Mouse (Mus musculus): Measurements from ENCODE around the gene Tprkb.
"Not testable (repeated sequence)": the region's sequence is repeated elsewhere in the genome, so short reads cannot be mapped to it uniquely, and the experiment has no call there.

Tprkb gene

GRCm38 (mm10) chr6:85911587-85911986, at the start of gene Tprkb:
Gene Tprkb (plus strand): TSS chr6:85911865.
- DNase-seq (ENCODE audit: low spot score), result no peak

GRCm38 (mm10) chr6:85862565-85862964, 49.1 kb upstream of the Tprkb start:
- no peak for DNase-seq (ENCODE audit: low spot score)

DNA sequence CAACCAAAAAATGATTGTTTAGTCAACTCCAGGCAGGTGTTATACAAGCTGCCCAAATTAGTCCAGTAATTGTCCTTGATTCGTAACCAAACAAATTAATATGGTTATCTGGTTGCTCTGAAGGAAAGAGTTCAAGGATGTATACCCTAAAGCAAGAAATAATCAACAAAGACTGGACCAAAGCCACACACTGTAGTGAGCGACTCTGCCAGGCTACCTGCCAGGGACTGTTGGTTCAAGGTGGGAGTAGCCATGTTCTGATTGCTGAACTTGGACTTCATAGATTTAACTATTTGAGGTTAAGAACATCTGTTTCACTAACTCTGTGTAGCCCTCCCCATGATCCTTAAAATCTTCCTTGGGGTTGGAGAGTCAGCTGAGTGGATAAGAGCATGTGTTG, 48.5 kb upstream of the Tprkb start:
- DNase-seq (ENCODE audit: low spot score), result no peak

DNA sequence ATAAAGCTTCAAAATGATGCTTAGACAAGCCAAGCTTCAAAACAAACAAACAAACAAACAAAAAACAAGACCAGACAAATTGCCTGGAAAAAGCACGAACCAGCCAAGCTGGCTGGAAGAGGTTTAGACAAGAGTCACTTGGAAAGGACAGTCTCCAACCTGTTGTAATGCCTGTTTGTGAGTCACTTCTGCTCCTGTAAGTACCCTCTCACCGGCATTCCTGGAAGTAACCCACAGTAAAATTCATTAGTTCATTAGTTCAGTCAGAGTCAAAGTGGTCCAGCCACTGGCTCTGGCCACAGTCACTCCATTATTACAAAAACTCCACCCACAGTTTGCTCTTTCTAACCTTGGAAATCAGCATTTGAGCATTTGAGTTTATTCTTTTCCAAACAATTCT, 47.8 kb upstream of the Tprkb start:
- no peak for DNase-seq (ENCODE audit: low spot score)

DNA sequence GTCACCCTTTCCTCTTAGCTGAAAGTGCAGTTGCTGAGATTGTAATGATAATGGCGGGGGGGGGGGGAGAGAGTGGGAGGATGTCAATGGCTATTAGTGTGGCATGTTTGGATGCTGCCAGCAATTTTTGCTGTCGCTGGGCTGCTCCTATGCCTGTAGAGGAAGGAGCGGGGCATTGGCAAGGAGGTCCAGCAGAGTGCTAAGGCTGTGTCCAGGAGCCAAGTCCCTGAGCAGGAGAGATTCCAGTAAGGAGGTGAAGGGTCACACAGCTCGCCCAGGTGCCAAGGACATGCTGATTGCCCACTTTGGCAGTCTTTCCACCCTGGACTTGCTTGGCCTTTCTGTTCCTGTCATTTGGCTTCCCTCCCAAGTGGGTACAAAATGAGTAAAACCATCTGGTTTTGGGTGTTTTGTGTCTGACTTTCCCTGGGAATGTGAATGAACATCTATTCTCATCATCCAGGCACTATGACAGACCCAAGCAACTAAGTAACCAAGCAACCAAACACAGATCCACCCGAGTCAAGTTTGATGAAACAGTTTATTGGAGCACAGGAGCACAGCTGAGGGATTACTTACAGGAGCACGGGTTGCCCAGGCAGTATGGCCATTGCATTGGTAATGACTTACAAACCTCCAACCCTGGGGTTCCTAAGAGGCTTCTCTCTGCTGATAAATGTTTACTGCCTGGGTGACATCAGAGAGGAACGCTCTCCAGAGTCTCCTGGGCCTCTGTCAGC, 46.6 kb upstream of the Tprkb start:
- not testable (repeated sequence) for DNase-seq (ENCODE audit: low spot score)

DNA sequence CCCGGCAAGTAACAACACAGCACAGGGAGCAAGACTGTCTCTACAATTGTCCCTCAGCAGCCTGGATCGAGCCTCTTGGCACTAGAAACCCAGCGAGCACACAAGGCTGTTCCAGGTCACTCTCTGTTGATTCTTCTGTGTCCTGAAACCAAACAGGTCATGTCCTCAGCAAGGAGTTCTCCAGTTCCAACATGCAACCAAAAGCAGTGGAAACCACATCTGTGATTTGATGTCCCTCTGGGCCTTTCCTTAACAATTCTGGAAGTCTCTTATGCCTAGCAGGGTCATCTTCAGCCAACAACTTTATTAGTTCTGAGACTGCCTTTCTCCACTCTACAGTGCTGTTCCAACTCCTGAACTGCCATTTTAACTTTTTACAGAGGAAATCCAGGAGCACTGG, 45.5 kb upstream of the Tprkb start:
- not testable (repeated sequence) for DNase-seq (ENCODE audit: low spot score)

GRCm38 (mm10) chr6:85866995-85867394, 44.7 kb upstream of the Tprkb start:
- DNase-seq (ENCODE audit: low spot score), result not testable (repeated sequence)

DNA sequence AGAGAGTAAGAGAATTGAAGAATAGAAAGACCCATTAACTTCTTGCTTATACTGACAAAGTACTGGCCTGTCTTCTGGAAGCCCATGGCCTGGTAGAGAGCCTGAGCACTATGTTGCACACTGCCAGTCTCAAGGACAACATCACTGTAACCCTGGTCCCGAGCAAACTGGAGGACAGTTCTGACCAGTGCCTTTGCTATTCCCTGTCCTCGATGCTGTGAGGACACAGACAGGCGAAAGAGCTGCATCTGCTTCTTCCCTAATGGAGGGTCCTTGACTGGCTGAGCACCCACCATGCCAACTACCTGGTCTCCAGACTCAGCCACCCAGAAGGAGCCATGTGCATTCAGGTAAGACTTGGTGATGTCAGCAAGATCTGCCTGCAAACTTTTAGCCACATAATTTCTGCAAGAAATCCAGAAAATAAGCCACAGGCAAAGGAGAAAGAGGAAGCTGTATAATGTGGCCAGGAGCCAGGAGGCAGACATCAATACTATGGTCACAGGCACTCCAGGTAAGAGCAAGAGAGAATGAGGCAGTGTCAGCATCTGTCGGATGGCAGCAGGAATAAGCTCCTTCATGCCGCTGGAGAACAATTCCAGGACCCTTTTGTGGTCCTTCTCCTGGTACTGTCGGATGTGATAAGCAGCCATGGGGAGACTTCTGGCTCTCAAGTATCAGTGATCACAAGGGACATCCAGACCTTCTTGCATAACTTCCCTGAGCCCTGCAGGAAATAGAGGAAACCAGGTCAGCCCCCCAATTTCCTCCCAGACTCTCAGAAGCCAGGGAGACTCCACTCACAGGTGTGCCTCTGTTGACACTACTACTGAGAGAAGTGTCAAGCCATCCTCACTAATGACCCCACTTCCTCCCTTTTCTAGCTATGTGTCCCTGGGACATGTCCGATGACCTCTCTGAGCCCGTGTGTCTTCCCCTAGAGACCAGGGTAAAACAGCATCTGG, 43.7 kb upstream of the Tprkb start:
- DNase-seq (ENCODE audit: low spot score), result no peak

DNA sequence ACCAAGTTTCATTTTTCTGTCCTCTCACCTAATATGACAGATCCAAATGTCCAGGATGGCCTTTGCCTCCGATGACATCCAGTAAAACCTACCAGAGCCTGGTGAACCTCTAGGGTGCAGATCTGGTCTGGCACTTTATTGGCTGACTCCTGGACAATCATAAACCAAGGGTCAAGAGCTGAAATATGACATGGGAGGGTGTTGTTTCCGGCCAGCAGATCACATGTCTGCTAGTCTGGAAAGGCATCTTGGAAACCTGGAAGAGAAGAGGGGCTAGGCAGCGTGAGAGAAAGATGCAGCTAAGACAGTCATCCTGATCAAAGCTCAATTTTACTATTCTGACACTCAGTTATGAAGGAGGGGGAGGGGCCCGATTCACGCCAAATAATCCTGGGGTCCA, 42.7 kb upstream of the Tprkb start, which contains the start of gene Nat8f2:
Nat8f2 (minus strand) TSS at position 153 of the 400 bp plus-strand sequence.
- not testable (repeated sequence) for DNase-seq (ENCODE audit: low spot score)

DNA sequence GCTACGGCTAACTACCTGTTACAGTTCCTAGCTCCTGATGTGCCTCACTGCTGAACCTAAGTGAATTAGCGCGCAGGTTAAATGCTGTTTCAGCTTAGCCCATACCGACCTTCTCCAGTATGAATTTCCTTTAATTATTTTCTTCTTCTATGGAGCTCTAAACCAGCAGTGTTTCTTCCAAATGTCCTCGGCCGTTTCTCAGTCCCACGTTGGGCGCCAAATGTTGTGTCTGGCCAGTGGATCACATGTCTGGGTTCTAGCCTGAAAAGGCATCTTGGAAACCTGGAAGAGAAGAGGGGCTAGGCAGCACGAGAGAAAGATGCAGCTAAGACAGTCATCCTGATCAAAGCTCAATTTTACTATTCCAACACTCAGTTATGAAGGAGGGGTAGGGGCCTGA, 28.4 kb upstream of the Tprkb start:
- not testable (repeated sequence) for DNase-seq (ENCODE audit: low spot score)

DNA sequence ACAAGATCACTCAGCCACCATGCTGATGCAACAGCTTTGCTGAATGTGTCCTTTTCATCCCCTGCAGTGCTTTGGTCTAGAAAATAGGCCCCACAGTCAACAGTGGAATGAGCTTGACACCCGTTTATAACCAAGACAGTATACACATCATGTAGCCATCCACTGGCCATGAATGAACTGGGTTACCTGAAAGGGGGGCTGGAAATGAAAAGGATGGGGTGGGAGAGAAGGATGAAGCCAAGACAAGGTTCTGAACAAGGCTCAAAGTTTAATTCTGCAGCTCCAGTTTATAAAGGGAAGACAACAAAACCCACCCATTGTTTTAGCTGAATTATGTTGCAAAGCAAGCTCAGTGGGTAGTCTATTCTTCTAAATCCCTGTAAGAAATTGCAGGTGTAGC, 27.4 kb upstream of the Tprkb start:
- no peak for DNase-seq (ENCODE audit: low spot score)

DNA sequence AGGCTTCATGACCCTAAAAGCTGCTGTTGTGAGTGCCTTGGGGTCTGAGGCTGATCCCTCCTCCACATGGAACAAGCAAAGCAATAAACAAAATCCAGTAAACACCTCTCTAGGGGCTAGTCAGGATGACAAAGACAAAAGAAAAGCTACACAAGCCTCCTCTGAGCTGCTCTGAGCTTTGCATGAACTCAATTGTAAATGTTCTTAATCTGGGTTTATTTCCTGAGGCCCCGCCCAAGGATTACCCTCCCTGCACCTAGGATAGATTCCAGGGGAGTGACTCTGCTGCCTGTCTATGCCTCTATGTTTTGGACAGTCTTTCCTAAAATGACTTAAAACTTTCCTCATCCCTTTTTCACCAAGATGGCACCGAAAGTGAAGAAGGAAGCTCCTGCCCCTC, 22.7 kb upstream of the Tprkb start:
- no peak for DNase-seq (ENCODE audit: low spot score)

GRCm38 (mm10) chr6:85895061-85895648, 16.5 kb upstream of the Tprkb start:
- peak; percentile 6 for DNase-seq (ENCODE audit: low spot score)

- DNase-seq (ENCODE audit: low spot score), result not testable (repeated sequence)
These were observed 12.8 kb upstream of the Tprkb start for GRCm38 (mm10) chr6:85898596-85899475.

- no peak for DNase-seq (ENCODE audit: low spot score)
These were observed 9.4 kb upstream of the Tprkb start for GRCm38 (mm10) chr6:85902303-85902702.

GRCm38 (mm10) chr6:85904642-85905061, 7.0 kb upstream of the Tprkb start, which contains the start of gene Nat8f4:
Gene Nat8f4 (minus strand): TSS chr6:85904884.
- DNase-seq (ENCODE audit: low spot score), result peak; percentile 53

- not testable (repeated sequence) for DNase-seq (ENCODE audit: low spot score)
These were observed 4.7 kb upstream of the Tprkb start for GRCm38 (mm10) chr6:85906911-85907351.

- no peak for DNase-seq (ENCODE audit: low spot score)
These were observed 3.3 kb upstream of the Tprkb start for GRCm38 (mm10) chr6:85908341-85908740.

- DNase-seq (ENCODE audit: low spot score), result no peak
These were observed 2.0 kb upstream of the Tprkb start for GRCm38 (mm10) chr6:85909704-85910103.

DNA sequence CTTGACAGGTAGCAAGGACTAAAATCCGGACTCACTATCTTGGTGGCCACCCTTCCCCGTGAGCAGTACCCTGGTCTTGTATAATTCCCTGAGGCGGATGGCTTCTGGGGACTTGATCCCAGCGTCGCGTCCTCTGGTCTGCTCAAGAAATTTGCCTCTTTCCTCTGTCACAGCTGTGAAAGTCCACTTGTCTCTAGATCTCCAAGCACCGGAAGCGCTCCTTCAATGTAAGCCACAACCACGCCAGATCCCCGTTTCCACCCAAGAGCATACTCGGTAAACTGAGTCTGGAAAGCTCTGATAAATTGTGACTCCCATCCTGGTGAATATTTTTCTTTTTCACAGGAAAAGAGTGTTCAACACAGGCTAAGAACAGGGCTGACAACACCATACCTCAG, 3.5 kb downstream of the Tprkb start:
- DNase-seq (ENCODE audit: low spot score), result no peak

All from yolk sac, embryonic 10.5 days (tissue).